Mouse (Mus musculus) C2C12 (cell line): ENCODE data around the gene Fam124b. TPM values are rescaled to one million over a fixed set of nuclear protein-coding genes. Genes with fewer than 3 reads are reported as not detected.

Experiments used
- H3K27me3 ChIP-seq: one replicate; pipeline ENCODE4 v1.6.1; 2011; ENCODE audit not compliant: control insufficient read depth, insufficient read depth, insufficient read length
- H3K36me3 ChIP-seq: one replicate; pipeline ENCODE4 v1.6.1; 2011; ENCODE audit not compliant: control insufficient read depth, insufficient read depth
- H3K4me3 ChIP-seq: one replicate; pipeline ENCODE4 v1.5.1; 2011; ENCODE audit warnings: mild to moderate bottlenecking, control low read depth; ENCODE audit not compliant: poor library complexity, insufficient read depth, severe bottlenecking
- H3K79me2 ChIP-seq: one replicate; pipeline ENCODE4 v1.6.1; 2011; ENCODE audit not compliant: control insufficient read depth, insufficient read depth
- H3K79me3 ChIP-seq: one replicate; pipeline ENCODE4 v1.6.1; 2011; ENCODE audit warnings: low read depth, control low read depth
- H3ac ChIP-seq: one replicate; pipeline ENCODE3; 2011; ENCODE audit warnings: low read depth; ENCODE audit not compliant: control insufficient read depth, insufficient read length
- CEBPB ChIP-seq: IDR thresholded peaks from one replicate; pipeline ENCODE4 v1.6.1; 2011; ENCODE audit warnings: low read depth, mild to moderate bottlenecking, control low read depth, moderate library complexity
- FOSL1 ChIP-seq: IDR thresholded peaks from one replicate; pipeline ENCODE4 v1.8.0; 2011; ENCODE audit warnings: mild to moderate bottlenecking, low read length; ENCODE audit not compliant: poor library complexity, insufficient read depth, severe bottlenecking
- polyA plus RNA-seq: library from polyadenylated mRNA; unstranded; fragments of >200 nt; fragmentation: generic; extraction: Trizol; gene quantifications from one replicate; pipeline ENCODE4 v1.2.1, GENCODE M21; 2012; ENCODE audit warnings: missing spikeins

Gene Fam124b
- polyA plus RNA-seq, 1 experiment: 0.01 TPM

DNA sequence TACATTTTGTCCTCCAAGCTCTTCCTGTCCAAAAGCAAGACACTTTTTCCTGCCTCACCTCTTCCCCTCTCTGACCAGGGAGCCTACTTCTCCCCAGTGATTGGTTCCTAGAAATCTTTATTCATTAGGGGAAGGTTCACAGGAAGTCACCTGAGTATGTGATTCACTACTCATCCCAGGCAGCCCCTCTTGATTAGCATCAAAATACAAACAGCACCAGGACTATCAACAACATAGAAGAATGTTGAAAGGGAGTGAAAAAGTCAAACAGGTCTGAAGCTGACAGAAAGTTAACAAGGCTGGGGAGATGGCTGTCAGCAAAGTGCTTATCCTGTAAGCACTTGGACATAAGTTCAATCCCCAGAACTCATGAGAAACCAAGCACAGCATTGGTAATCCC is 67.6 kb downstream of the Fam124b start:
- Histone ChIP-seq H3K27me3 (no peaks in the 10 kb centered on the region), H3K79me3 (no peaks in the 10 kb centered on the region), H3K36me3 (no peaks in the 10 kb centered on the region), H3K79me2 (no peaks in the 10 kb centered on the region), H3ac (no peak overlapping the region), H3K4me3 (no peak overlapping the region)
- TF ChIP-seq CEBPB: no peak
- no peak for TF ChIP-seq FOSL1

Other genes starting within 250 kb of the Fam124b start
- gene Cul3, start 122.0 kb upstream of the Fam124b start, polyA plus RNA-seq: 31.1 TPM
- not detected for gene Gm45261, start 243.0 kb upstream of the Fam124b start, polyA plus RNA-seq